Comparison of ENCODE assay signal across 9 mouse cellular contexts in the genomic region with DNA sequence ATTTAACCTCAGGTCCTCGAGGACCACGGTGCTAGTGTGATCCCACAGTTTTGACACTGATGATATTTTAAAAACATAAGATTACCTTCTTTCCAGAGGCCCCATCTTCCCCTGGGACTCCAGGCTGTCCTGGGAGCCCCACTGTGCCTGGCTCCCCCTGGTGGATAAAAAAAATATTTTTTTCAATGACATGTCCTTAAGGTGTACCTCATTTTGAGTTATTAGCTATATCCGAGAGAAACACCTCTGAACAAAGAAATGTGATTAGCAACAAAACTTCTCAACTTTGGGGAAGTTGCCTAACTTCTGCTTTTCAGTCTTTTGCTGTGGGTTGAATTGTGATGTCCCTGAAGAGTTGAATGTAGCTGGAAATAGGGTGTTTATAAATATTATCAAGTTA.
DNase-seq lines count a peak whose midpoint lies in the region; TF ChIP-seq lines count a peak whose summit lies in the region.
"Had no signal": no experiment of that assay in that cellular context is flagged by ENCODE, and none has a peak within 500 bp of the region (broad histone marks: within the 10 kb centered on the region; RNA-seq: fewer than 3 reads in every experiment).

No protein-coding gene starts in this region.

- 22% methylated on average over 3 of the region's 3 CpGs for WGBS in spleen, adult 2 months

- peak; percentile 17 to 72 for DNase-seq in heart, adult 18-20 months
- no peak for DNase-seq in heart, postnatal 4 days
- DNase-seq in spleen, adult 2 months (ENCODE audit: low read depth in 1 of 2, low spot score in 2 of 2) = no peak
- no peak for DNase-seq in spleen, adult 18-20 months
- DNase-seq in brain, adult 2 months (ENCODE audit: low read depth, low spot score) = peak; percentile 31
- DNase-seq in lung, postnatal 10 days = peak; percentile 53
- no peak for DNase-seq in cerebellum, postnatal 36 days
- no peak for DNase-seq in left cerebral cortex, postnatal 36 days (ENCODE audit: low spot score in 2 of 2)

- TF ChIP-seq POLR2A in spleen, adult 2 months (IDR thresholded peaks at IDR 0.05; ENCODE audit: low read depth, low read length) = no peak

- no peak overlapping the region for H3K27ac ChIP-seq in spleen, adult 2 months (ENCODE audit: insufficient read depth, low read length)
- H3K27ac ChIP-seq: limb, embryonic 12.5 days had no signal

- H3K4me3 ChIP-seq in spleen, adult 2 months (ENCODE audit: extremely low read depth, insufficient read depth, insufficient read length) = no peak overlapping the region
- H3K4me3 ChIP-seq: limb, embryonic 12.5 days had no signal

- intact Hi-C loops in left cerebral cortex, postnatal 36 days (cut with DNase I) = loop anchor here (5.0 kb wide), 1 partner anchor 355 kb away; no protein-coding TSS in a partner anchor

- TF ChIP-seq CTCF in spleen, adult 2 months (IDR thresholded peaks at IDR 0.05; ENCODE audit: extremely low read depth, insufficient read depth, insufficient read length, insufficient replicate concordance) = peak; percentile 34; the same call in 1 of the 2 replicates

- H3K4me1 ChIP-seq in spleen, adult 2 months (ENCODE audit: control insufficient read depth, insufficient read depth, insufficient read length) = no peaks in the 10 kb centered on the region

- no peaks in the 10 kb centered on the region for H3K27me3 ChIP-seq in spleen, adult 2 months (ENCODE audit: control insufficient read depth, insufficient read depth, low read length)
- H3K27me3 ChIP-seq: limb, embryonic 12.5 days had no signal

- no peaks in the 10 kb centered on the region for H3K36me3 ChIP-seq in spleen, adult 2 months (ENCODE audit: control insufficient read depth, insufficient read depth, low read length)
- H3K36me3 ChIP-seq: limb, embryonic 12.5 days had no signal

Comparison
In these comparisons a context has a peak if more than half of its experiments do, and no peak if none do; other contexts are left out.
1. DNase-seq: peak in heart, adult 18-20 months (2 of 2), brain, adult 2 months (single experiment) and lung, postnatal 10 days (single experiment); none in heart, postnatal 4 days (single experiment), spleen, adult 2 months (0 of 2), spleen, adult 18-20 months (0 of 2), cerebellum, postnatal 36 days (0 of 2) and left cerebral cortex, postnatal 36 days (0 of 2).